Mouse (Mus musculus) CD4-positive, CD25-positive, alpha-beta regulatory T cell, adult 4 months (primary cell): ENCODE results near the gene Dzip1. TPM values are rescaled to one million over a fixed set of nuclear protein-coding genes. Genes with fewer than 3 reads are reported as not detected.

Source experiments
- ATAC-seq: one replicate; pipeline ENCODE4 v1.8.0; 2017
- polyA plus RNA-seq, 2 experiments: library from polyadenylated mRNA; unstranded; fragments of 100-300 nt; shearing (Covaris generic); gene quantifications; one replicate each; pipeline ENCODE4 v1.2.1; 2017

Gene Dzip1
- polyA plus RNA-seq, 2 experiments from 2014 or later: 10.9 to 12.8 TPM

GRCm38 (mm10) chr14:118868102-118868724, 57.0 kb downstream of the Dzip1 start:
- ATAC-seq: no peak

DNA sequence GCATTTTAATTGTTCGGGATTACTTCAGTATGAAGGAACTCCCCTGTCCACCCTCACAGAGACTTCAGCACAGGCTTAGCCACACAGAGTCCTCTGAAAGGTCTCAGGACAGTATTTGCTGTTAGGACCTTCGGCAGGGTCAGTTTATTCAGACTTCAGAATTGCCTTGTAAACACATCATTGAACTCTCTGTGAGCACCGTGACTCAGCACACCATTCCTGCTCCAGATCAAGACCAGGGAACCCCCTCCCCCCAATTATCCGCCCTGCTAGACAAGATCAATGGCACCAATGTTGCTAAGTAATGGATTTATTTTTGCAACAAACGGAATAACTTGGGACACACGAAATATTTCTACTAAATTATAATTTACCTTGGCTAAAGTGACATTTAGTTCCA, 57.9 kb downstream of the Dzip1 start:
- no peak for ATAC-seq

DNA sequence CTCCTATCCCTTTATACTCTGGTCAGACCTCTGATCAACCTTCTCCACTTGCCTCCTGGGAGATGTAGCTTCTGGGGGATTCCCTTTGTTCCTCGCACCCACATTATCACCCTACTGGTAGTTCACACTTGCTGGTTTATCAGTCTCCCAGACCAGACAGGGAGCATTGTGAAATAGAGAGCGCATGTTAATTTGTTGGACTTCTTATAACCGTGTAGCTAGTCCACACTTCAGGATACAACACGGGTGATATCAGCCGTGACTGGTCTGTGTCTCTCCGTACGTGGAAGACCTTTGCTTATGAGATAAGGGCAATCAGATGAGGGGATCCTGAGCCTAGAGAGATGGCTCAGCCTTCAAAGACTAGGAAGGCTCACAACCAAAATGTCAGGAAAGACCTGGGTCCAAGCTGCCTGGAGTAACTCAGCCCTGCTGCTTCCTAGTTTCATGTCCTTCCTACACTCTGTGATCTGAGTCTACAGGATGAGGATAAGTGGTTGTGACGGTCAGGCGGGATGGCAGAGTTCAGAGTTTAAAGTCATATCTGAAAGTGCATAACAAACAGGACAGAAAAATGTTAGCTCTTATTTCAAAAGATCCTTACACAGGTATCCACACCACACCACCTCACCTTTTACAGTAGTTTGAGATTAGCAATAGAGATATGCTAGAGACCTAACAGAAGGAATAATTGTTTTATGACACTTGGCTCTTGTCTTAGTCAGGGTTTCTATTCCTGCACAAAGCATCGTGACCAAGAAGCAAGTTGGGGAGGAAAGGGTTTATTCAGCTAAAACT, 59.0 kb downstream of the Dzip1 start:
- no peak for ATAC-seq

DNA sequence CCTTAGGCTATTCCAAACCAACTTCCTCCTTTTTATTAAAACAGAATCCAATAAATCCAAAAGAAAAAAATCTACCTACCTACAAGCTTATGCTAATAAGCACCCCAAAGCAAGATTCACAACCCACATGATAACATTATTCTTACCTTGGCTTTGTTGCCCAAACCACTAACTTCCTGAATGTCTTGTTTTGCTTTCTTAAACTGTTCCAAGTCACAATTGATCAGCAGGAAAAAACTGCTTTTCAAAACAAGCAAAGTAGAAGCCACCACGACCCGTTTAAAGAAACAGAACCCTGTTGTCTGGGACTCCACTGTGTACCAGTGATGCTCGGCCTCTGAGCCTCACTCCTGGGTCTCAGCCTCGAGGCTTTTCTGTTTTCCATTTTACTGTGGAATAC, 60.4 kb downstream of the Dzip1 start:
- peak; percentile 81 for ATAC-seq

GRCm38 (mm10) chr14:118862253-118862652, 63.0 kb downstream of the Dzip1 start:
- no peak for ATAC-seq

DNA sequence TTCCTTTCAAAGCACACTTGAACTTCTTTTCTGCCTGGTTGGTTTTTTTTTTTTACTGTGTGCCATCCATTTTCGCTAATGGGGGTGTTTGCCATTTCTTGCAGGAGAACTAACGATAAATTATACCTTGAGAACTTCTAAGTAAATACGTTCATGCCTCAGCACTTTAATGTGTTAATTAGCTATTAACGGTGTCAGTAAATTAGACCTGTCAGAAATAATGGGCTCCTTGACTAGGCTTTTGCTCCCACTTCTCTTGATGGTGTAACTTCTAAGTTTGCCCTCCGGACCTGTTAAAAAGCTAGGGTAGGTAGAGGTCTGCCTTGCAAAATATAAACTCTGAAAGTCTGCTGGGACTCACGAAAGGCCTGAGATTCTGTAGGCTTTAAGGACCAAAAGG, 66.9 kb downstream of the Dzip1 start:
- ATAC-seq: no peak

DNA sequence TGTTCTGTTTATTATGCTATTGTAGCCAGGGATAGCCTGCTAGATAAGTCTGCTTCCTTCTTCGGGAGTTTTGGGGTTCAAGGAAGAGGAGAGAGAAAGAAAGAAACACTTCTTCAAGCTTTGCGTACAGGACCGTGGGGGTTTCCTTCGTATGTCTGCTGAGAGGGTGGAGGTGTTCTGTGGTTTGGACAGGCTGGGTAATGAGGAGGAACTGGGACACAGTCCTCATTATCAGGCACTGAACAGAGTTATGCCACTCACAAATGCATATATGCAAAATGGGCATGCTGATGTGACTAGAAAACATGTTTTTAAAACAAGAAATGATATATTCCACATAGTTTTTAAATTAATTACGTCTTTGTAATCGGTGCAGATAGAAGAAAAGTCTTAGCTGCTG, 68.7 kb downstream of the Dzip1 start:
- no peak for ATAC-seq

- peak; percentile 65 for ATAC-seq
These were observed 70.0 kb downstream of the Dzip1 start for GRCm38 (mm10) chr14:118855141-118855800.

DNA sequence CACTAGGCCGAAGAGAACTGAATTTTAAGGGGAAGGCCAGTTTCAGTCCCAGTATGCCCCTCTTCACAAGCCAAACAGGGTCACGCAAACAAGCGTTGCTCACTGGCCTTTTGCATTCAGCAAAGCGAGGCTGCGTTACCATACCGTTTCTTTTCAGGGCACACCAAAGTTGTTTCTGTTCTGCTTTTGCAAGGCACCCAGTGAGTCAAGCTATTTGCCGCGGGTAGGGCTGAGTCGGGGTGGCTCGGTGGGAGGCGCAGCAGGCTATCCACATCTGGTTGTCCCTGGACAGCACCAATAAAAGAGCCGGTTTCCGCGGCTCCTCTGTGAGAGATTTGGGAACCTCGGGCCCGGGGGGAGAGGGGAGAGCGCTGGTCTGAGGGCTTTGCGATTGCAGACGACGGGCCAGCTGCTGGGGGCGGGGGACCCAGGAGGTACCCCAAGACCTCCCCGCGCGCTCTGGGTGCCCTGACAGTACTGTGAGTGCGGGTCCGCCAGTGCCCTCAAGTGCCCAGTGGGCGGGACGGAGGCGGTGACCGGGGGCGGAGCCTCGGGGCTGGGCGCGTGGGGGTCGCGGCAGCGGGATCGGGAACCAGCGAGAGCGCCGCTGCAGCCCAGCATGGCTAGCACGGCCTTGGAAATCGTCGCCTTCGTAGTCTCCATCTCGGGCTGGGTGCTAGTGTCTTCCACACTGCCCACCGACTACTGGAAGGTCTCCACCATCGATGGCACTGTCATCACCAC, 70.7 kb downstream of the Dzip1 start:
- ATAC-seq: peak; percentile 42

GRCm38 (mm10) chr14:118851496-118852107, 73.7 kb downstream of the Dzip1 start:
- ATAC-seq: no peak

DNA sequence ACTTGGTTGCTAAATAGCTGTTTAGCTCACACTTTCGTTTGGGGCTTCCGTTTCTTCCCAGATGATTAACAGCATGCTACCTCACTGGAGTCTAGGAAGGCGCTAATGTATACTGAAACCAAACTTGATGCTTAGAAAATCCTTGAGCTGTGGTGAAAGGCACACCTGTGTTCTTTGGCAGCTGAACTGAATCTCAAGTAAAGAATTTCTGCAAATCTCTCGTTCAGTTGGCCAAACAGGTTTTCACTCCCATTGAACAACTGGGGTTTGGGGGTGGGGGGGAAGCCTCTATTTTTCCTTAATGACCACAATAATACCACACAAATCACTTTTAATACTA, 74.6 kb downstream of the Dzip1 start:
- peak; percentile 22 for ATAC-seq

- ATAC-seq: peak; percentile 58
These were observed 75.1 kb downstream of the Dzip1 start for GRCm38 (mm10) chr14:118850011-118850695.

DNA sequence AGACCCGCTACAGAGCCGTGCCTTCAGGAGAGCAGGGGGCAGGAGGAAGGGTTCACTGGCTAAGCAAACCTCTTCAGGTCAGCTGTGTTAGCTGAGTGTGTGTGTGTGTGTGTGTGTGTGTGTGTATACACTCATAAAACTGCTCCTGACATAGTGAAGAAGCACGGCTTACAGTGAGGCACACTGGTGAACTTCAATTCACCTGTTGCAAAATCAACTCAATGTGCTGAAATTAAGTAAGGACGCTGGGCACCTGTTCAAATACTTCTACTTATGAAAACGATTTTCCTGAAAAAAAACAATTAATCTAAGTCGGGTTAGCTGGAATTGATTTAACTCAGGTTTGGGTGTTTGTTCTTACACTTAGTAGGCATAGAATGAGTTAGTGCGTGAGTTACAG, 77.1 kb downstream of the Dzip1 start:
- no peak for ATAC-seq

- ATAC-seq: no peak
These were observed 78.4 kb downstream of the Dzip1 start for GRCm38 (mm10) chr14:118846834-118847233.

GRCm38 (mm10) chr14:118842353-118842752, 82.9 kb downstream of the Dzip1 start:
- no peak for ATAC-seq

- ATAC-seq: no peak
These were observed 85.2 kb downstream of the Dzip1 start for GRCm38 (mm10) chr14:118840027-118840426.

- ATAC-seq: no peak
These were observed 85.8 kb downstream of the Dzip1 start for GRCm38 (mm10) chr14:118839416-118839815.

GRCm38 (mm10) chr14:118838556-118839120, 86.6 kb downstream of the Dzip1 start:
- ATAC-seq: no peak

DNA sequence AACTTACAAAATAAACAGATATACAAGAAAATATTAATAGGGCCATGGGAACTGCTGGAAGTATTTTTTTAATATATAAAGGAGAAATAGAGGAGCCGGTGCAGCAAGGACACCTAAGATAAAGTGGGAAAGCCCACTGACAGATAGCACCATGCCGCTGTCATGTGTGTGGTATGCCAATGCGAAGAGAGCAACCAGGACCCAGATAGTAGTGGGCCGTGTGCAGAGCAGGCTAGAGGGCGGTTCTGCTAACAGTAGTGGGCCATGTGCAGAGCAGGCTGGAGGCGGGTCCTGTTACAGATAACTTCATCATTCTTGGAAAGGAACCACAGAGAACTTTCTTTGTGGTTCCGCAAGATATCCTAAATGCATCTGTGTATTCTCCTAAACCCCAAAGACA, 88.5 kb downstream of the Dzip1 start:
- no peak for ATAC-seq

GRCm38 (mm10) chr14:118836145-118836544, 89.1 kb downstream of the Dzip1 start:
- no peak for ATAC-seq

GRCm38 (mm10) chr14:118834313-118834712, 90.9 kb downstream of the Dzip1 start:
- peak; percentile 92 for ATAC-seq

GRCm38 (mm10) chr14:118833241-118833640, 92.0 kb downstream of the Dzip1 start:
- no peak for ATAC-seq
